Mouse (Mus musculus) CH12.LX (cell line): Measurements from ENCODE around the gene Btn1a1.

ENCODE experiments used
- CHD2 ChIP-seq: IDR thresholded peaks from 2 replicates; pipeline ENCODE4 v1.6.1; 2011; ENCODE audit warnings: low read length, improper control_type of control experiment
- CTCF ChIP-seq, 2 experiments: IDR thresholded peaks in 1 of 2; conservative IDR thresholded peaks in 1 of 2; 2 replicates each; pipeline ENCODE4 v1.5.1; 2011 to 2012; ENCODE audit warnings: low read depth in 2 of 2, low read length in 2 of 2, improper control_type of control experiment in 1 of 2, inconsistent platforms in 1 of 2, mild to moderate bottlenecking in 1 of 2, moderate library complexity in 1 of 2
- EP300 ChIP-seq: IDR thresholded peaks from 2 replicates; pipeline ENCODE4 v1.6.1; 2011; ENCODE audit warnings: low read length, improper control_type of control experiment
- GABPA ChIP-seq: IDR thresholded peaks from 2 replicates; pipeline ENCODE4 v1.6.1; 2012; ENCODE audit warnings: low read depth, low read length, improper control_type of control experiment, inconsistent platforms; ENCODE audit not compliant: insufficient replicate concordance
- IRF4 ChIP-seq: IDR thresholded peaks from 2 replicates; pipeline ENCODE4 v1.6.1; 2014; ENCODE audit warnings: low read depth, mild to moderate bottlenecking, inconsistent platforms, low read length, improper control_type of control experiment
- MAX ChIP-seq: IDR thresholded peaks from 2 replicates; pipeline ENCODE4 v1.6.1; 2011; ENCODE audit warnings: low read length, improper control_type of control experiment
- MEF2A ChIP-seq: IDR thresholded peaks from 2 replicates; pipeline ENCODE4 v1.6.1; 2014; ENCODE audit warnings: low read depth, mild to moderate bottlenecking, inconsistent platforms, low read length, improper control_type of control experiment, borderline replicate concordance
- POLR2AphosphoS2 ChIP-seq: IDR thresholded peaks from 2 replicates; pipeline ENCODE4 v1.6.1; 2011; ENCODE audit warnings: low read depth, low read length, improper control_type of control experiment
- RAD21 ChIP-seq: IDR thresholded peaks from 2 replicates; pipeline ENCODE4 v1.6.1; 2011; ENCODE audit warnings: low read depth, mild to moderate bottlenecking, low read length, improper control_type of control experiment, moderate library complexity
- TCF12 ChIP-seq: IDR thresholded peaks from 2 replicates; pipeline ENCODE4 v1.6.1; 2014; ENCODE audit warnings: low read depth, mild to moderate bottlenecking, inconsistent platforms, low read length, improper control_type of control experiment
- ZC3H11A ChIP-seq: IDR thresholded peaks from 2 replicates; pipeline ENCODE4 v1.6.1; 2012; ENCODE audit warnings: low read depth, mild to moderate bottlenecking, inconsistent platforms, low read length, improper control_type of control experiment
- ZKSCAN1 ChIP-seq: IDR thresholded peaks from 2 replicates; pipeline ENCODE4 v1.6.1; 2012; ENCODE audit warnings: low read depth, inconsistent platforms, low read length, improper control_type of control experiment, borderline replicate concordance

GRCm38 (mm10) chr13:23502031-23502567 lies 36.4 kb upstream of the Btn1a1 start:
- TF ChIP-seq GABPA = no peak
- TF ChIP-seq TCF12 = no peak
- TF ChIP-seq ZC3H11A = no peak
- TF ChIP-seq CTCF (conservative IDR thresholded peaks at IDR 0.05 in 1 of 2, IDR thresholded peaks at IDR 0.05 in 1 of 2; ENCODE audit: low read depth in 2 of 2, low read length in 2 of 2) = no peak
- no peak for TF ChIP-seq EP300
- no peak for TF ChIP-seq POLR2AphosphoS2
- TF ChIP-seq MEF2A = no peak
- no peak for TF ChIP-seq RAD21
- peak; percentile 45; the same call in 1 of the 2 replicates for TF ChIP-seq MAX
- no peak for TF ChIP-seq ZKSCAN1
- TF ChIP-seq CHD2 = no peak
- no peak for TF ChIP-seq IRF4
